Mouse (Mus musculus) E14TG2a.4 (cell line): ENCODE data around the gene Ddx39b.

ENCODE experiments used
- H3K27me3 ChIP-seq: 2 replicates; pipeline ENCODE4 v1.6.1; 2014; ENCODE audit warnings: low read length, control low read depth; ENCODE audit not compliant: insufficient read depth
- H3K36me3 ChIP-seq: 2 replicates; pipeline ENCODE4 v1.6.1; 2014; ENCODE audit warnings: low read length, control low read depth; ENCODE audit not compliant: insufficient read depth
- H3K4me1 ChIP-seq: replicated peaks from 2 replicates; pipeline ENCODE4 v1.6.1; 2014; ENCODE audit warnings: low read depth, low read length, control low read depth
- H3K4me3 ChIP-seq: replicated peaks from 2 replicates; pipeline ENCODE4 v1.5.1; 2014; ENCODE audit warnings: mild to moderate bottlenecking, low read length
- H3K9me3 ChIP-seq: 2 replicates; pipeline ENCODE4 v1.6.1; 2014; ENCODE audit warnings: low read length, control low read depth
- CTCF ChIP-seq: conservative IDR thresholded peaks from 2 replicates; pipeline ENCODE4 v1.5.1; 2014; ENCODE audit warnings: low read length
- NANOG ChIP-seq: IDR thresholded peaks from 2 replicates; pipeline ENCODE4 v1.6.1; 2014; ENCODE audit warnings: borderline replicate concordance, low read length, mixed read lengths
- POU5F1 ChIP-seq: IDR thresholded peaks from 2 replicates; pipeline ENCODE4 v1.6.1; 2014; ENCODE audit warnings: low read length, borderline replicate concordance

Gene Ddx39b

DNA sequence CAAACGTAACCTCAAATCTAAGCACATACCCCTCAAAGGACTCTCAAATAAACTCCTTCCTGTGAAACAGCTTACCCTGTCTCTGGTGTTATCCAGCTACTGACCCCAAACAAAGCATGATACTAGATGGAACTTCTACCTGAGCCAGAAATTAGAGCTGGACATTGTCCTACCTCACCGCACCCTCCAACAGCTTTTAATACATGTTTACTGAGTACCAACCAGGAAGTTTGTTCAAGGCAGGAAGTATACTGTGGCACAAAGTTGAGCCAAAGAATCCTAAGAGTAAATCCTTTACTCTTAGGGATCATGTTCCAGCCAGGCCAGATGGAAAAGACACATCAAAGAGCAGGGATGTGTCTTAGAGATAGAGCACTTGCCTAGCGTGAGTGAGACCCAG is 31.0 kb upstream of the Ddx39b start:
- H3K27me3 ChIP-seq, result peaks cover 90% of the 10 kb centered on the region
- no peaks in the 10 kb centered on the region; the same call in 1 of the 2 replicates for H3K4me1 ChIP-seq
- no peaks in the 10 kb centered on the region for H3K9me3 ChIP-seq
- TF ChIP-seq NANOG, result no peak
- TF ChIP-seq POU5F1, result no peak
- TF ChIP-seq CTCF, result no peak
- H3K36me3 ChIP-seq, result no peaks in the 10 kb centered on the region
- no peak overlapping the region for H3K4me3 ChIP-seq

DNA sequence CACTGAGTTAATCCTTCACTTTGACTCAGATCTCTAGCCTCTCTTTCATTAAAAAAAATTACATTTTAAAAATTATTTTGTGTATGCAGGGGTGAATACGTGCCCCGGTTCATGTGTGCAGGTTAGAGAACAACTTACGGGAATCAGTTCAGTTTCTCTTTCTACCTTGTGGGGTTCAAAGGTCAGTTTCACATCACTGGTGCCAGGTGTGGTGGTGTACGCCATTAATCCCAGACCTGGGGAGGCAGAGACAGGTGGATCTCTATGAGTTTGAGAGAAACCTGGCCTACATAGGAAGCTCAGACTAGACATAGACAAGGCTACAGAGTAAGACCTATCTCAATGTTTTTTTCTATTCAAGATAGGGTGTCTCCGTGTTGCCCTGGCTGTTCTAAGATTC is 28.5 kb upstream of the Ddx39b start:
- TF ChIP-seq NANOG, result no peak
- no peak for TF ChIP-seq CTCF
- no peak for TF ChIP-seq POU5F1

DNA sequence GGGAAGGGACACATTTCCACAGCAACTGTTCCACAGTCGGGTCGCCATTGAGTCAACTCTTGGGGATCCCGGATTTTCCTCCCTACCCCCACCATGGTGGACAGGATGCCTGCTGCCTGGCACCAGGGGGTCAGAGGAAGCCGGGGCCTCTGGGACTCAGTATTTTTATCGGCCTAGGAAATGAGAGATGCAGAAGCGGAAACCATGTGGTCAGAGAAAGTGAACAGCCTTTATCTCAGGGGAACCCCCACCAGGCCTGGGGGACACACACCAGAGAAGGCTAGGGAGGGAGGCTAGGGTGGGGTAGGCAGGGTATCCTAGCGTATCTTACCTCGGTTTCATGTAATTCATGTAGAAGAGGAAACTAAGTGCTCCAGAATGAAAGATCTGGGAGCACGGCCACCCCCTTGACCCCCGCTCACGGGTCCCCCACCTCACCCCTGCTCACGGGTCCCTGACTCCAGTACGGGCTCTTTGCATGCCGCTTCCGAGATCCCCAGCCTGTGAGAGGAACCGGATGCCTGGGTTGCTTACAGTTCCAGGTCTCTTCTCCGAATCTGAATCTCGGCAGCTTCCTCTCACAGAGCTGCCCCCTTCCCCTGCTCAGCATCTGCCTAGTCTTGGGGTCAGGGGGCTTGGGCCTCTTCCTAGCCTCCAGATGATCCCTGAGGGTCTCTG is 22.9 kb upstream of the Ddx39b start:
- H3K9me3 ChIP-seq, result no peaks in the 10 kb centered on the region
- TF ChIP-seq CTCF, result no peak
- no peak for TF ChIP-seq POU5F1
- TF ChIP-seq NANOG, result no peak

More for the DNA sequence above, 28.5 kb upstream of the Ddx39b start:
- Histone ChIP-seq H3K4me1 (no peaks in the 10 kb centered on the region; the same call in 1 of the 2 replicates), H3K9me3 (no peaks in the 10 kb centered on the region), H3K36me3 (no peaks in the 10 kb centered on the region), H3K27me3 (peaks cover 88% of the 10 kb centered on the region), H3K4me3 (no peak overlapping the region)

DNA sequence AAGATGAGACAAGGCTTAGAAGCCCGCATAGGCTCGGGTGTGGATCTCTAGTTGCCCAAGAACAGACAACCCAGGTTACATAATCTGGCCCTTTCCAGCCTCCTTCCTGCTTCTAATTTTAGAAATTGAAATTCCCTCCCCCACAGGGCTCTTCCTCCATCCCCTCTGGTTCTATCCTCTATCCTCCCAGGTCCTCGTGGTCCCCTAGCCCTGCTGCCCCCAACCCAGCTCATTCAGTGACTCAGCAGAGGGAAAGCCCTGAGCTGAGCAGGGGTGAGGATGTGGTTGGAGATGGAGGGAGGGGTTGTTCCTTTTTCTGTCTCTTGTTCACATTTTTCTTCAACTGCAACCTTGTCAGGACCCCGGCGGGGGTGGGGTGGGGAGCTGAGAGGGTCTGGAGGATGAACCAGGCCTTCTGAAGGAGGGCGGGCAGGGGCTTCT is 21.9 kb upstream of the Ddx39b start:
- H3K36me3 ChIP-seq, result peaks cover 27% of the 10 kb centered on the region
- no peak overlapping the region for H3K4me3 ChIP-seq
- TF ChIP-seq CTCF (no peak), NANOG (no peak), POU5F1 (no peak)
- H3K27me3 ChIP-seq, result peaks cover 47% of the 10 kb centered on the region
- peaks cover 40% of the 10 kb centered on the region for H3K4me1 ChIP-seq
- H3K9me3 ChIP-seq, result no peaks in the 10 kb centered on the region

More for the DNA sequence above, 22.9 kb upstream of the Ddx39b start:
- H3K4me3 ChIP-seq, result no peak overlapping the region
- peaks cover 25% of the 10 kb centered on the region for H3K36me3 ChIP-seq
- H3K4me1 ChIP-seq, result peaks cover 40% of the 10 kb centered on the region
- peaks cover 57% of the 10 kb centered on the region for H3K27me3 ChIP-seq

DNA sequence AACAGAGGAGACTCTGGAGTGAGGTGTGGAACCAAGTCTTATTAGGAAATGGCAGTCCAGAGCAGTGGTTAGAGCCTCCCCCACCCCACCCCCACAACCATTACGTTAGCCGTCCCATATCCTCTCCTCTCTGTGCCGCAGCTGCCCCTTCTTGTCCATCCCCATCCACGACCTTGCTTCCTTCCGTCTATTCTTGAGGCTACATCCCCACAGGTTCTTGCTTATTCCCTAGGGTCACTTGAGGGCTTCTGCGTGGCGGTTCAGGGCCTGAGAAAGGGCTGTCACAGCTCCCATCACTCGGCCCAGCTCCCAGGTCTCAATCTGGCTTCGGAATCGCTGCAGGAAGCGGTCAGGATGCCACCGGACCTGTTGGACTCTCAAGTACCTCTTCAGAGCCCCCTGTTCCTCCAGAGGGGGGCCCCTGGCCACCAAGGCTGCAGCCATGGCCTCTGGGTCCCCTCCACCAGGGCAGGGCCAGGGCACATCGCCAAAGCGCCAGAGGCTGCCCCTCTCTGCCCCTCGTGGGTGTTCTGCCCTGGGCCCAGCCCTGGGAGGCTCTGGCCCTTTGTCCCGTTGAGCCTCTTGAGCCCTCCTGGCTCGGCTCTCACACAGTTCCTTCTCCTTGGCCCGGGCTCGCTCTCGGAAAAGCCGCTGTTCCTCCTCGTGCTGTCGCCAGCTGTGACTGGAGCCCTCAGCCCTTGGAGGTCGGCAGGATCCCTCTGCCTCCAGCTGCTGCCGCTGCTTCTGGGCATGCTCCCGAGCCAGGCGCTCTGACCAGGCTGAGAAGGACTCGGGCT is 21.2 kb upstream of the Ddx39b start, which contains the start of gene Gm16181:
Gm16181 (plus strand) TSS at position 679 of the 797 bp plus-strand sequence.
- Histone ChIP-seq H3K27me3 (peaks cover 40% of the 10 kb centered on the region), H3K4me3 (peak within 1 kb of the TSS; percentile 65), H3K4me1 (peaks cover 40% of the 10 kb centered on the region), H3K9me3 (no peaks in the 10 kb centered on the region), H3K36me3 (peaks cover 32% of the 10 kb centered on the region)
- TF ChIP-seq CTCF (no peak), NANOG (no peak), POU5F1 (no peak)

DNA sequence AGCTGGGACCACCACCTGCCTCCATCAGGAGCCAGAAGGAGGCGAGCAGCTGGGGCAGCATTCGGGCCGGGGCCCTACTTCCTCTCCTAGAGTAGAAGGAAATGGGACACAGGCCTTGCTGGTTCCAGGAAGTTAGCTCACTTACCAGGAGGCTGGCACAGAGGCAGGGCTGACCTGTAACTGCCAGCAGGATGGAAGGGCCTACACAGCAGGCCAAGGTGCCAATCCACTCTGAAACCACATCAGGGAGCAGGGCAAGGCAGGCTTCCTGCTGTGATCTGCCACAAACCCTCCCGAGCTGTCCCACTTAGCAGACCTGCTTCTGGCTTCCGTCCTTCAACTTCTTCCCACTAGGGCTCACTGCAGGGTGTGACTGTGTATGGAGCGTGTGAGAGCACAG is 19.2 kb upstream of the Ddx39b start:
- Histone ChIP-seq H3K27me3 (peaks cover 26% of the 10 kb centered on the region), H3K9me3 (no peaks in the 10 kb centered on the region), H3K4me3 (no peak overlapping the region), H3K4me1 (peaks cover 45% of the 10 kb centered on the region), H3K36me3 (peaks cover 38% of the 10 kb centered on the region)
- TF ChIP-seq CTCF (no peak), NANOG (no peak), POU5F1 (no peak)

DNA sequence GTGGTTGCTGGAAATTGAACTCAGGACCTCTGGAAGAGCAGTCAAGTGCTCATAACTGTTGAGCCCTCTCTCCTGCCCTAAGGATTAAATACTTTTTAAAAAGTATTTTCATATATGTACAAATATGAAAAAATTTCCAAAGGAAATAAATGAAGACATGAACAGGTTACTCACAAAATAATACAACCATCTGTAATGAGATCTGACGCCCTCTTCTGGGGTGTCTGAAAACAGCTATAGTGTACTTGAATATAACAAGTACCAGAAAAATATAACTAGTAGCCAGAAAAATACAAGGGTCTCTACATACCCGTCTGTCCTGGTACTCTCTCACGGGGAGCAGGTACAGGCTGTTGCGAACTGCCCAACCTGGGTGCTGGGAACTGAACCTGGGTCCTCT is 16.9 kb upstream of the Ddx39b start:
- no peak overlapping the region for H3K4me3 ChIP-seq
- peaks cover 61% of the 10 kb centered on the region for H3K36me3 ChIP-seq
- H3K9me3 ChIP-seq, result no peaks in the 10 kb centered on the region
- TF ChIP-seq NANOG (no peak), POU5F1 (no peak), CTCF (no peak)
- peaks cover 33% of the 10 kb centered on the region for H3K4me1 ChIP-seq
- peaks cover 13% of the 10 kb centered on the region for H3K27me3 ChIP-seq

DNA sequence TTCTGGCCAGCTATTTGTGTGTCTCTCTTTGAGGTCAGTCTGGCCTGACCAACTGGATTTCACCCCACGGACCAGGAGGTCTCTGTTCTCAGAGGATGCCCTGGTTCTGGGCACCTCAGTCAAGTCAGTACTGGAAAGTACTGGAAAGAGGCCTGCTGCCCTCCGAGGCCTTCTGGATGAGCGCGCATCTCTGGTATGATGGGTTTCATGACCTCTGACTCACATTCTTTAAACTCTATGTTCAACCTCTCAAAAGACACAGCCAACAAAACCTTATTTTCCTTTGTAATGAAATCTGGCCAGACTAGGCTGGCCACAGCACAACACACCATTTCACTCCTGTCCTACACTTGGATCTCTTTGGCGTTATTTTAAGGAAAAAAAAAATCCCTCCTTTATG is 16.1 kb upstream of the Ddx39b start:
- Histone ChIP-seq H3K9me3 (no peaks in the 10 kb centered on the region), H3K27me3 (peaks cover 8% of the 10 kb centered on the region), H3K4me1 (peaks cover 25% of the 10 kb centered on the region), H3K4me3 (no peak overlapping the region), H3K36me3 (peaks cover 65% of the 10 kb centered on the region)
- TF ChIP-seq CTCF (no peak), POU5F1 (no peak), NANOG (no peak)
